Mouse (Mus musculus): Measurements from ENCODE around the gene Dagla. TPM values are rescaled to one million over a fixed set of nuclear protein-coding genes. Genes with fewer than 3 reads are reported as not detected.

Dagla gene
- polyA plus RNA-seq (2015; fragmentation: Nextera tagmentation; extraction: Ambion mirVana) = 0.17 and 0.18 TPM in 2 replicates

DNA sequence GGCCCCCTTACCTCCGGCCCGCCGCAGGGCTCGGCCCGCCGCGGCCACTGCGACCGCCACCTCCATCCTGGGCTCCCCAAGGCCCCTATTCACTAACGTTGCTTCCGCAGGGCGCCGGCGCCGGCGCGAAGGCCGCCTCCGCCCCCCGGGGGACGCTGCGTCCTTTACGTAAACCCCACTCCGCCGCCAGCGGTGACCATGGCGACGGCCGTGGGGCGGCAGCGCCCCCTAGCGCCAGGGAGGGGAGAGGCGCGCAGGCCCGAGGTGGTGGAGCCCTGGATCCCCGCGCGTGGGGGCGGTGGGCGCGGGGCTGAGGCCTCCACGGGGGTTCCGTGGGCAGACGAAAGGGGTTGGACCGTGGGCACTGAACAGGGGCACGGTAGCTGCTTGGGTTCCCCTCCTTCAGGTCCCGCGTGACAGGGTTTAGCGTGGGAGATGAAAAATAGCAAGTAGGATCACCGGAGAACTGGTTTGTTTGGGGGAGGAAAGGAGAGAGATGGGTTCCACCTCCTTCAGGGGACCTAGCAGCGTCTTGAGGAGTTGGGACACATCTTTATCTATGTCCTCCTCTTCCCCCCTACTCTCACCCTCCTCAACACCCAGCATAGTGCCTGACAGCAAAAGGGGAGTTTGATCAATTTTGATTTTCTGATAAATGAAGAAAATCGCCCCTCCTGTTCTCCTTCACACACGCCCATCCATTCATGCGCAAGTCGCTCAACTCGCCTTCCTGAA lies at the start of gene Dagla:
TSS of gene Dagla (minus strand) at position 68 of the 735 bp plus-strand sequence.
- DNase-seq (ENCODE audit: low spot score) = peak; percentile 66

DNA sequence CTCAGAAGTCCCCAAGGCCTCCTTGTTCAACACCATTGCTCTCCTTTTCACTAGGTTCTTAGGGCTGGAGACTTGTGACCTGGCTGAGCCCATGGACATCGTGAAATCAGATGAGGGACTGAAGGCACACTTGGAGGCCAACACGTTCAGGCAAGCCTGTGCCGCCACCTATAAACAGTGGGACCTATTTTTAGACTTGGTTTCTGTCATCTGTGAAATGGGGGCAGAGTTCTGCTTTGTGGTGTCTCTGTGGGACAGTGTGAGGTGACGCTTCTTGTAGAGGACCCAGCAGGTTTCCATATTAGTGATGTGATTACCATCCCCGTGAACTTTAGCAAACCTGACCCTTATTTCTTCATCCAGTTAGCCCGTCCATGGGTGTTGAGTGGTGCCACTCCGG lies 47.5 kb upstream of the Dagla start:
- no peak for DNase-seq (ENCODE audit: low spot score)

DNA sequence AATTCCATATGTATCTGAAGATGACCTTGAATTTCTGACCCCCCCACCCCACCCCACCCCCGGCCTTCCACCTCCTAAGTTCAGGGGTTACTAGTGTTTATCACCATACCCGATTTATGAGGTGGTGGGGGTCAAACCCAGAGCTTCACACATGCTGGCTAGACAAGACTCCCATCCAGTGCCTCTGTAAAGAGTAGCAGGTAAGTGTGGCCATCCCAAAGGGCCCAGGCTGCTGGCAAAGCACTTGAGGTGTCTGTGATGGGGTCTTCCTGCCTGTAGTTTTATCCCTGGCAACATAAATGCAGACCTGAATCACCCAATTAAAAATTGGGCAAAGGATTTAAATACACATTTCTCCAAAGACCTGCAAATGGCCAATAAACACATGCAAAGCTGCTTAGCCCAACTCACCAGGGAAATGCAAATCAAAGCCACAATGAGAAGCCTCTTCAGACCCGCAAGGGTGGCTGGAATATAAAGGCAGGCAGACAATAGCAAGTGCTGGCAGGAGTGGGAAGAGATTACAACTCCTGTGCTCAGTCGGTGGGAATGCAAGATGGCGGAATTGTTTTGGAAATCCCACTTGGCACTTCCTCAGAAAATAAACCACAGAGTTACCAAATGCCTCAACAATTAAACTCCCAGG lies 43.1 kb upstream of the Dagla start:
- no peak for DNase-seq (ENCODE audit: low spot score)

DNA sequence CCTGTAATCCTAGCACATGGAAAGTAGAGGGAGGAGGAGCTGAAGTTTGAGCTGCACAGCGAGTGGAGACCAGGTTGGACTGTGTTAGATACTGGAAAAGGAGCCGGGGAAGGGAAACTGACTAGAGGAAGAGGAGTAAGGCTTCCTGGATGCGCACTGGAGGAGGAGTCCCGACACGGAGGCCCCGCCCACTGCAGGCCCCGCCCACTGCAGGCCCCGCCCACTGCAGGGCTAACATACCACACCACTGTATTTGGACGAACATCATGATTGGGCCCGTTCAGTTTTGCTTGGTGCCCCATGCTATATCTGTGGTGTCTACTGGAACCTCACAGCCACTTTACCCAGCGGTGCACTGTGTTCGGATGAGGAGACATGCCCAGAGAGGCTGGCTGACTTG lies 41.0 kb upstream of the Dagla start:
- DNase-seq (ENCODE audit: low spot score) = no peak

DNA sequence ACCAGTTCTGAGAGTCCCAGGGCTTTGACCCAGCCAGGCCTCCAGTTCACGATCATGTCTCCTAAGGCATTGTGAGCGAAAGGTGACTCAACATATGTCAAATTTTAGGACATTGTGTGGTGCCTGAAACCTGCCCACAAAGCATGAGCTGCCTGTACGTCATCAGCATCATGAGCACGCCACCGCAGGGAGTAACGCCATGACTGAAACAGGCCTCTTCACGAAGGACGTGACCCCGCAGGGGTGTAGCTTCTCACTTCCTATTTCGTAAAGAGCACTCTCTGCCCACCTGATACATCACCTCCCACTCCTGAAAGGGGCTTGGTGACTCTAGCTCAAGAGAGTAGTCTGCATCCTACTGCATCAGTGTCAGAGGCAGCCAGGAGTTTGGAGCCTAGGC lies 39.2 kb upstream of the Dagla start:
- no peak for DNase-seq (ENCODE audit: low spot score)

DNA sequence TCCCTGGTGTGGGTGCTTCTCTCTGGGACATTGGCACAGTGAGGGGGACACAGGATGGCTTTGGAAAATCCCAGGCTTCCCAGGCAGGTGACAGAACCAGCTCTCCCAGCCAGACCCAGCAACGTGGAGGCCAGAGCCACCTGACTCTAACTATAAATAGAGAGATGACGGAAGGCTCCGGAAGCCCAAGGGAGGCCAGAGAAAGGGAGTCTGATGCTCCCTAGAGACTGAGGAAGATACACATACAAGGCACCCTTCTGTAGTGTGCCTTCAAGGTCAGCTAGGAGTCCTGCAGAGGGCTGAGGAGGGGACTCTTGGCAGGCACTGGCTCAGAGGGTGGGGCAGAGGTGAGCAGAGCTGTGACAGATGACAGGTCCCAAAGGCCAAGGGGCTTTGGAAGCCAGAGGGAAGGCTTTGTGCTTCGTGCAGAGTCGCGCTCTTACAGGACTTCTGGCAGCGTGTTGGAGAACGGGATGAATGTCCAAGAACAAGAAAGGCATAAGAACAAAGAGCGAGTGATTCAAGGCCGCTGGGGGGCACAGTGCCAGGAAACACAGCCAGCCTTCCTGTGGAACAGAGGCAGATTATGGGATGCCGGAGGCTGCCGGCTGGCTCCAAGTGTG lies 37.3 kb upstream of the Dagla start:
- DNase-seq (ENCODE audit: low spot score) = no peak

DNA sequence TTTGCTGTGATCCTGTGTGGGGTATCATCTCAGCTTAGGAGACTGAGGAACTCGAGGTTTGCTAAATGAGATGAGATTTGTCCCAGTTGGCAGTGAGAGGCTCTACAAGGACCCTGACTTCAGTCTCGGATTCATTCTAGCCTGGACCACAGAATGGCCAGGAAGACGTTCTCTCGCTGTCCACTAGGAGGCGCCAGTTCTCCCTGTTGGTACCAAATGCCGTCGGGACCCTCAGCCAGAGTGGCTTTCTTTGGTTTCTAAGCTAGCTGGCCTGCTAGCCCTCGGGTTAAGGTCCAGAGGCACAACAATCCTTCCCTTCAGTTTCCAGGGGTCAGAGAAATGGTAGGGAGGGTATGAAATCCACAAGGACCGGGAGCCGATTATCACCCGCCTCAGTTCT lies 36.5 kb upstream of the Dagla start:
- DNase-seq (ENCODE audit: low spot score) = peak; percentile 29

DNA sequence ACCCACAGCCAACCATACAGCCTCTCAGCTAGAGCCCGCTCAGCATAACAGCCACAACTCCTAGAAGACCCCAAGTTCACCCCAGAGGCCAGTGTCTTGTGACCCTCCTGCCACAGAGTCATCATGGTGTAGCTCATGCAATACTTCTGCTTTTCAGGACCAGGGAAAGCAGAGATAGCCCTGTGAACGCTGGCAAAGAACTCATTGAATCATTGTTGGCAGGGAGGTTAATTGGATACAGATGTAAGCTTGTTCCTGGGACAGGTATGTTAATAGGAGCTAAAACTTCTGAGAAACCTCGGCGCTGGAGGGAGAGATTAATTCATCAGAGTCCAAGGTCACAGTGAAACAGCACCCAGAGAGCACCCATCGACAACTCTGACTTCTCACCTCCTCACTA lies 36.0 kb upstream of the Dagla start:
- no peak for DNase-seq (ENCODE audit: low spot score)

DNA sequence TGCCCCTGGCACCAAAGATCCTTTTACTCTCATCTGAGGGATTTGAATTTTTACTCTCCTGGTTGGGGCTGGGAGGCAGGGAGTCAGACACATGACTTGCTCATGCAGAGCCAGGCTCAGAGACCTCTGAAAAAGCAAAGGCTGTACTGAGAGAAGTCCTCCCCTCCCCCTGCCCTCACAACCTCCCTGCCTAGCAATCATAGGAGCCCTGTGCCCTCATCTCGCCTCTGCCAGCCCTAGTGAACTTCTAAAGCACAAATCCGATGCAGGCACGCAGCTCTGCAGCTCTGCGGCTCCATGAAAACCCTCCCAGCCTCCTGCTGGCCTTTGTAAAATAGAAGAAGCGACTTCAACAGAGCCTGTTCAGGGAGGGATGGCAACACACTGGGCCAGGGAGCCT lies 34.6 kb upstream of the Dagla start:
- DNase-seq (ENCODE audit: low spot score) = no peak

DNA sequence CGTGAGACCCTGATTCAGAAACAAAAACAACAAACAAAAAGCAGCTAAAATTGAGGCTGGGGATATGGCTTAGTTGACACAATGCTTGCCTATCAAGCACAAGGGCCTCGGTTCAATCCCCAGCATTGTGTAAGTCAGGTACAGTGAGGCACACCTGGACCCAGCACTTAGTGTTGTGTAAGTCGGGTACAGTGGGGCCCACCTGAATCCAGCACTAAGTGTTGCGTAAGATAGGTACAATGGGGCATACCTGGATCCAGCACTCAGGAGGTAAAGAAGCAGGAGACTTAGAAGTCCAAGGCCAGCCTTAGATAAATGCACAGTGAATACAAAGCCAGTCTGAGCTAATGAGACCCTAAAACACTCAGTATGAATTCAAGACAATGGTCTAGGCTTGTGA lies 34.0 kb upstream of the Dagla start:
- no peak for DNase-seq (ENCODE audit: low spot score)

DNA sequence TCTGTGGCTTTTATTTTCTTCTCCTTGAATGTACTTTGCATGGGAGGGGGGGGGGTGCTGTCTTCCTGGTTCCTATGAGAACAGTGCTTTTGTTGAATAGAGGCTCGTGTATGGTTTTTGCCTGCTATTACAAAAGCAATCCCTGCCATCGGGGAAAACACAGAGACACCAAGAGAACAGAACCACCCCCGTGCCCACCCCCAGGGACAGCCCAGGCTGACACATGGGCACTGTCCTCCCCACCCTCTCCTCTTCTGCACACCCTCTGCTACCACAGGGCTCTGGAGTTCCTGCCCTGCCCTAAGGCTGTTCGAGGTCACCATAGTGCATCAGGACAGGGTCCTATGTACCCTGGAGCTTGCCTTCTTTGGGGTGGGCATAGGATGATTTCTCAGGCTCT lies 29.8 kb upstream of the Dagla start:
- no peak for DNase-seq (ENCODE audit: low spot score)

DNA sequence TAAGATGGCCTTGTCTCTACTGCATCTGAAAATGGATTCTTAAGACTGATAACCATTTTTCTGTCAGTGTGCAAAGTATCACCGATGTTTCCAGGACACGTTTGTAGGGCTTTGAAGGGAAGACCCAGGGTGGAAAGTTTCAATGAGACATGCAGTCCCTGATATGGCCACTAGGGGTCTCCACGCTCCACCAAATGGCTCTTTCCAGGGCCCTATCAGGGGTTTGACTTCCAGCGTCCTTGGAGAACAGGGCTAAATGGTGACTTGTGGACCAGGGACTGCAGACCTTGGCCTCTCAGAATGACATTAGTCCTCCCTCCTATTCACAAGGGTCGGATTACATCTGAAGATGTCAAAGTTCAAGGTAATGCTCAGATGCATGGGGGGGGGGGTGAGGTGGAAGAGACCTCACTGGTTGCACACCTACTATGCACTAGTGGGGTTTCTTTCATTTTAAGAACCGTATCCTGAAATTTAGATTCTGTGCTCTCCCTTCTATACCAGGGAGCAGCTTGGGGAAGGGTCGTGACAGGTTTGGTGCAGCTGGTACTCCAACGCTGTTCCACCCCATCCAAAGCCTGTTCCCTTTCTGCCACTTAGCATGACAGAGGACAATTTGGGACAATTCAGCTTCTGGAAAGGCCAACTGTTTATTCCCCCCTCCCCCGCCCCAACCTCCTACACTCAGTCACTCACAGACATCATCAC lies 29.0 kb upstream of the Dagla start:
- DNase-seq (ENCODE audit: low spot score) = peak; percentile 38

DNA sequence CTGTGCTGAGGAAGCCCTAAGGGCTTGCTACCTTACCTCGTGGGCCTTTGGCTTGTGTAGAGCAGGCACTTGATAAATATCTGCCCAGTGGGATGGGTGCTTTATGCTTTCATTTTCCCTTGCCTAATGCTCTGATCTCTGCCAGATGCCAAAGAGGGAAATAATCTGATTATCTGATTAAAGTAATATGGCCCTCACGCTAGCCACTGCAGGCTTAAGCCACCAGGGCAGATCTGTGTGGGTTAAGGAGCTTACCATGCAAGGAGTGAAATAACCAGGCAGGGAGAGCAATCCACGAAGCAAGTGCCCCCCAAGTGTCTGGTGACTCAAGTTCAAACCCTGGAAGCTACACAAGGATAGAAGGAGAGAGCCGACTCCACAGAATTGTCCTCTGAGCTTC lies 27.0 kb upstream of the Dagla start:
- no peak for DNase-seq (ENCODE audit: low spot score)

DNA sequence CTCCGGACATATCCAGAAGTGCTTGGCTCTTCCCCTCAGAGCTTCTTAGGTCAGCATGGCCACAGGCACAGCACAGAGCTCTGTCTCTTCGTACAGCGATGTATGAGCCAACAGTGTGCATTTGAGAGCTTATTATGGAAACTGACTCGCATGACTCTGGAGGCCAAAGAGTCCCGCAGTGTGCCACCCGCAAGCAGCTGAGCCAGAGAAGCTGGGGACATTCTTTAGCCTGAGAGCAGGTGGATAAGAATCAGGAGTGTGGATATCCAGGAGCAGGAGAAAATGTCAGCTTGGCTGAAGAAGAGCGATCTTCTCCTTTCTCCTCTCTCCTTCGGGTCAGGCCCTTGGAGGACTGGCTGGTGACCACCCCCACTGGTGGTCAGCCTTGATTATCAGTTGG lies 24.4 kb upstream of the Dagla start:
- DNase-seq (ENCODE audit: low spot score) = no peak

DNA sequence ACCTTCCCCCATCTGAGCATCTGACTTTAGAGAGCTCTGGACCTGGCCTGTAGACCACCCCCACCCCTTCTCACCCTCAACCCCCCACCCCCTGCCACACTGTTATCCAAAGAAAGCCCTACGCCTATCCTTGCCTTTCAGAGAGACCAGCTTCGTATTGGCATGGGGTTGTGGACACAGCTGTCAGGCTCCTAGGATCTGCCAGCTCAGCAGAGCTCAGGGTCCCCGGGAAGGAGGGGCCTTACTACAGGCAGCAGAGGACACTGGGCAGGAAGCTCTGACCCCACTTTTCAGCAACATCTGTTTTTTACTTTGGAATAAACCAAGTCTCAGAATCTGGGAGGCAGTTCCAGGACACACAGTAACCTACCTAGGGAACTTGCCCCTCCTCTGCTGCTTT lies 21.9 kb upstream of the Dagla start:
- no peak for DNase-seq (ENCODE audit: low spot score)

DNA sequence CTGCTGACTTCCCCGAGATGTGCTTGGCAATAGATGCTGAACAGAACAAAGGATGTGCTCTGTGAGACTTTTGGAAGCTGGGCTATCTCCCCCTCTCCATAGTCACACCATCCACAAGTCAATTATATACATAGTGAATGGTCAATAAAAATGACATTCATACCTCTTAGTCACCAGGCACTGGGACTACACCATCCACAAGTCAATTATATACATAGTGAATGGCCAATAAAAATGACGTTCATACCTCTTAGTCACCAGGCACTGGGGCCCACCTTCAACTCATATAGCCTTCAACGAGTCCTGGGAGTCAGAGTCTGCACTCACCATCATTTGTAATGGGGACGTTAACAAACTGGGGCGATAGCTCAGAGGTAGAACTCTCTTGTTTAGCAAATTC lies 19.2 kb upstream of the Dagla start:
- DNase-seq (ENCODE audit: low spot score) = no peak

DNA sequence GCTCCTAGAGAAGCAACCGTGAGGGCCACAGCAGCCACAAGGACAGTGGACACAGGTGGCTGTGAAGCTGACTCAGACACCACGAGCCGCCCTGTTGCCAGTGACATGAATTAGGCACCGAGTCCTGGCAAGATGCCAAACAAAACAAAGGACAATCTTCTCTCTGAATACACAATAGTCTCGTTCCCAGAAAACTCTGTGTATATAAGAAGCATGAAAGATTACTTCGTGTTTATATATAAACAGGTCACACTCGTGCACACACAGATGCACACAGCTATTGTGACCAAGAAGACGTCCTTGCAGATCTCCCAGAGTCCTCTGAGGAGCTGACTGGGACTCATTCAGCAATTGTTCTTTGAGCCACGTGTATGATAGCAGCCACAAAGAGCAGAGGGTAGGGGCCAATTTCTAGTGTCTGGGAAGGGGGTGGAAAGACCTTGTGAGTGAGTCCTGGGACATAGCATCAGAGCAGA lies 18.7 kb upstream of the Dagla start:
- DNase-seq (ENCODE audit: low spot score) = no peak

DNA sequence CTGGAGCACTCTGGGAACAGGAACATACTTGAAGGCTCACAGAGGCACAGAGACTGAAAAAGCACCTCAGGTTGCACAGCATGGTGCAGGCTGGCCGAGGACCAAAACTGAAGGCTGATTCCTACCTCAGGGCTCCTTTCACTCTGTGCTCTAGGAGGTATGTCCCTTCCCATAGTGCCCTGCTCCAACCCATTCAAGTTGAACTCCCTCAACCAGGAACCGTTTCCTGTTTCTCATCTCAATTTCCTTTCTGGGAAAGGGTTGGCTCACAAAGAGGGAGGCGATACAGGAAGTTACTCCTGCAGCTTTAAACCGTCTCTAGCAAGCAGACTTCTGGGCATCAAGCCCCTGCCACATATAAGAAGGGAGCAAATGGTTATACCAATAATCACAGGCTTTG lies 13.1 kb upstream of the Dagla start:
- no peak for DNase-seq (ENCODE audit: low spot score)

DNA sequence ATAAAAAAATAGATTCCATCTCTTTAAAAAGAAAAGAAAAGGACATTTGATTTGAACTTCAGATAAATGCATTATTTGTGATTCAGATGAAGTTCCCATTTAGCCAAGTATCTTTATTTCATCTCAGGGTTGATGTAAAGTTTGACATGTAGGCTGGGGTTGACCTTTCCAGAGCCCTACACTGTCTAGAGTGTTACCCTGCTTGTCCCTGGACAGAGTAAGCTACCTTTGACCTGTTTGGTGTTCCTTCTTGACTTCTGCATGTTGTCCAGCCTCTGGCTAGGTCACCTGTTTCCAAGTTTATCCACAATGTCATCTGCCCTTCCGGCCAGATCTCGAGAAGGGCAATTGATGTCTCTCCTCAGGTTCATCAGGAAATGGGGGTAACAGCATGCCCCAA lies 12.7 kb upstream of the Dagla start:
- DNase-seq (ENCODE audit: low spot score) = no peak

DNA sequence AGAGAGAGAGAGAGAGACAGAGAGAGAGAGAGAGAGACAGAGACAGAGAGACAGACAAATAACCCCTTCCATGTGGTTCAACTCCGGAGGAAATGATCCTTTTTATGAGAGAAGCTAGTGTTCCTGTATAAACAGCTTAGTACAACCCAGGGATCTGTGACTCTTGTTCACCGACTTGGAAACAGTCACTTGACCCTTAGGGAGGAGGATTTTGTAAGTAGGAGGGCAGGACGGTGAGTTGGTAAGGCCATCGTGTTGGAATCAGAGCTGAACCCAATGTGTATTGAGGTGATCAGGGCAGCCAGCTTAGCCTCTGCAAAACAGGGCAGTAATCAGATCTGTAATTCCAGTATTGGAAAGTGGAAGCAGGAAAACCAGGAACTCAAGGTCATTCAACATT lies 12.3 kb upstream of the Dagla start:
- no peak for DNase-seq (ENCODE audit: low spot score)

DNA sequence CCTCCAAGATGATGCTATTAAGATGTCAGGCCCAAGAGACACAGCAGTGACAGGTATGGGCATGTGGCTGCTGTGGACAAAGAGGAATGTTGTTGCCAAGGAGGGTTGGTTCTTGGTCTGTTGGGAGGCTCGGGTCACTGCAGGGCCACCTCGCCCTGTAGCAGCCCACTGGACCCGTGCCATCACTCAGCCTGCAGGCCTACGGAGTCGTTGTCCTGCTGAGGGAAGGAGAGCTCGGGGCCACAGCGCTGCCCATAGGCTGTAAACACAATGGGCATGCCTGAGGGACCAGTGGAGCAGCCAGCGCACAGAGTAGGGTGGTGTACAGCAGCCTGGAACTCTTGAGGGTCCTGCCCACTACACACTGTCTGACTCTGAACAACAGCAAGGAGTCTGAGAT lies 7.4 kb upstream of the Dagla start:
- no peak for DNase-seq (ENCODE audit: low spot score)

DNA sequence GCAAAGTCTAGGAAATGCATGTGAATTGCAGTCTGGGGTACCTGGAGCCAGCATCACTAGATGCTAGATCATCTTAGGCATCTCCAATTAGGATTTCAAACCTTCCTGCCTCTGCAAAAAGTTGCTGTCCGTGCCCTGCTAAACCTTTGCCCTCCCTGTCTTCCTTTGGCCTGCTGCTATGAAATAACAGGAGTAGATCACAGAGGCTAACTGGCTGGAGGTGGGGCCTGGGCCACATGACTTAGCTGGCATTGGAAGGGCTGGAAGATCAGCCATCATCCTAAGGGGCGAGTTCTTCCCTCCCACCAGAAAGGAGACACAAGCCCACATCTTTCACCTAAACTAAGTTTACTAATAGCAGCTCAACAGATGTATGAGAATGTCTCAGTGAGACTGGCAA lies 4.3 kb upstream of the Dagla start:
- DNase-seq (ENCODE audit: low spot score) = no peak

Measured in thymus, postnatal 0 days (tissue).